Mouse (Mus musculus): ENCODE data around the gene Txlnb.

The Txlnb gene

GRCm38 (mm10) chr10:17827391-17827790 lies 31.4 kb downstream of the Txlnb start:
- peak; percentile 2 to 8 for DNase-seq

- DNase-seq: no peak
These were observed 33.2 kb downstream of the Txlnb start for GRCm38 (mm10) chr10:17829205-17829604.

- DNase-seq: no peak
These were observed 35.0 kb downstream of the Txlnb start for GRCm38 (mm10) chr10:17831041-17831440.

GRCm38 (mm10) chr10:17835031-17835430 lies 39.0 kb downstream of the Txlnb start:
- no peak for DNase-seq

GRCm38 (mm10) chr10:17836275-17836674 lies 40.2 kb downstream of the Txlnb start:
- no peak for DNase-seq

DNA sequence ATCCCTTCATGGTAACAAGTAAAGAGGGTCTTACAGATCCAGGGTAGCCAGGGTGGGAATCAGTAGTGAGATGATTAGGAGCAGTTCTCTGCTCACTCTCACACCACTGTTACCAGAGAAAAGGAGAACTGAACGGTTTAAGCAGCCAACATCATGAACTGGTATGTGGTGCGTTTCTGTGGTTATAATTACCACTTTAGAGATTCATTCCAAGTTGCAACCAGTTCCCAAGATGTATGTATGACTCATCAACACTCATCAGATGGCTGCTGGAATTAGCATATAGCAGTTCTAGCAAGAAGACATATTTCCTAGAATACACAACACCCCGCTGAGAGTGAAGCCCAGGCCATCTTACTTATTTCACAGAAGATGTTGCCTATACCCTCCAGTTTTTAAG lies 46.0 kb downstream of the Txlnb start:
- DNase-seq: no peak

DNA sequence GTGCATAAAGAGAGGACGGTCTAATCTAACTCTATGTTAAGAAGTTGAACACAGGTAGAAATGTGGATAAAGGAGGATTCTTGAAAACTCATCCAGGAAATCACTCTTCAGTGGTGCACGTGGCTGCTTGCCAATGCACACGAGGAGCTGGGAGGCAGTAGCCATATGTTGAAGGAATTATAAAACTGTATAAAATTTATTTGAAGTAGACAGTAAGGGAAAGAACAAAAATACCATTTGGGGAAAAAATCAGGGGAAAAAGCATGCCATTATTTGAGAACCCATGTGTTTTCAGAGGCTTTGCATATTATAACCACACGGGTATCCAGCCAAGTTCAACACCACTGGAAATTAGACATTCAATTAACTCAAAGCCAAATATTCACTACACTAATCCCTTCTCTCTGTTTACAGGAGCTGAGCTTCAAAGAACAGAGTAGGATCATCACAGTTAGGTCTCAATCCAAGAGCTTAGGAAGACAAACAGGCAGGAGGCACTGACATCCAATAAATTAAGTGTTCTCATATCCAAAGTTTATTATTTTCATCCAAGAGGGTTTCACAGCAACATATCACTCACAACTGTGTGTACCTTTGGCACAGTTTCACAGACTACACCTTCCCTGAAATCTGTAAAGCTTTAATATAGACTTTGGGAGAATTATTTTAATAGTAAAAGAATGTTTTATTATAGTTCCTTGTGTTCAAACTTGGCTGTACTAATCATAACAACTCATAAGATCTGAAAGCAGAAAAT lies 48.9 kb downstream of the Txlnb start:
- DNase-seq: peak; percentile 36 to 44

- no peak for DNase-seq
These were observed 61.7 kb downstream of the Txlnb start for GRCm38 (mm10) chr10:17857647-17858261.

- DNase-seq: no peak
These were observed 64.9 kb downstream of the Txlnb start for GRCm38 (mm10) chr10:17860701-17861480.

DNA sequence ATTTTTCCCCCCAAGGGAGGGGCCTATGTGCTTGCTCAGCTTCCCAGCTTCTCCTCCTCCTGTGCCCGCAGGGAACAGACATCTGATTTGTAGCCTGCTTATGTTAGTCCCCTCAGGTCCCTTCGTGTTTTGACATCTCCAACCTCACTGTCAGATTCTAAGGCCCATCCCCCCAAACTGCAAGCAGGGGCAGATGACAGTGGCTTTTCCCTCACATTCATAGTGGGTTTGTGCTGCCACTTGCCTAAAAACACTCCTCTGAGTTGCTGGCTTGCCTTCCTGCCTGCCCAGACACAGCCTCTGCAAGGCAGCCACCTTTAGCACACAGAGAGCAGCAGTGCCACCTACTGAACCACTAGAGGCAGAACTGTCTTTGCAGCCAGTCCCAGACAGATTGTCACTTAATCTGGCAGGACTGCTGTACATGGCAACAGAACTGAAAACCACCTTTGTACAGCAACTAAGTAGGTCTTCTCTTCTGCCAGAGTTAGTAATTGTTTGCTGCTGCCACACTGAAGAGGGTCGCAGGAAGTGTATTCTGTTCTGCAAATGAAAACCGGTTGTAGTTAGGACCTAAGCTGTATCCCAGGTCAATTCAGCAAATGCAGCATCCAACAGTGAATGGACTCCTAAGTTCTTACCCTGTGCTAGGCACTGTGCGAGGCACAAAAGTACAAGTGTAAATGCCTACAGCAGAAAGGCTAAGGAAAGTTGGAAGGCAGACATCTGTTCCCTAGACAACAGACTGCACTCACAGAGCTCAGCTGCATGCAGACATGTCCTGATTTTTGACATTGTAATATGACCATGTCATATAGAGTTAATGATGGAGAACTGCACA lies 74.0 kb downstream of the Txlnb start:
- peak; percentile 76 to 78 for DNase-seq

DNA sequence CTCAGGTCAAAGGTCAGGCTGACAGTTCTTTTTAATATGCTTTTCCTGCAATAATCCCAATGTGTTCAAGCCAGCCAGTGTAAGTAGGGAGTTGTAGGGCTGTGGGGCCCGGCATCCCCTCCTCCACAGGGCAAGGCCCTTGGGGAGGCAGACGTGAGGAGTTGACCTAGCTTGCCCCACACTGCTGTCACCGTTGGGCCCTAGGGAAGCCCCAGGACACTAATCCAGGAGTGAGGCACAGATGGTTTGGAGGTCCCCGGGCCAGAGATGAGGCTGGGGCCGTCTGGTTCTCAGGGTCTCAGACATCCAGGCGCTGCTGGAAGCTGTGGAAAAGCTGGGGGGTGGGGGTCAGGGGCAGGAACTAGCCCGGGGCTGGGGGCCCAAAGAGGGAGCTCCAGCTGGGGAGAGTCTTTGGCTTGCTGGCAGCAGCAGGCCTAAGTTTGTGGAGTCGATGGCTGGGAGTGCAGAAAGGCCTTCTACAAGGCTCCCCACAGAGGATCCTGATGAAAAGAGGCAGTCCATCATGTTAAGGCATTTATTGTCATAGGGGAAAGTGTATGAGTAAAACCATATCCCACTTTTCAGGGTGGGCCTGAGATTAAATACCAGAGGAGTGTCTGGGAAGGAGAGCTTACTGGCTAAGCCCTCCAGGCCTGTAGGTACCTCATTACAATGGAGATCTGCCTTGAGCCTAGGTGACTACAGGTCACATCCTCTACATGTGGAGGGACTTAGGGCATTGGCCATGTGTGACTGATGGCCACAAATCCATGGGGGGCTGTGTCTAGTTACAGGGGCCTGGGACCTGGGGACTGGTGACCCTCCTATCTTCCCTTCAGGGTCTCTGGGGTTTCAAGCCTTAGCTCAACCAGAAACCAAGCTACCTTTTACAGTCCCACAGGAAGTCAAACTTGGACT lies 82.2 kb downstream of the Txlnb start:
- no peak for DNase-seq

DNA sequence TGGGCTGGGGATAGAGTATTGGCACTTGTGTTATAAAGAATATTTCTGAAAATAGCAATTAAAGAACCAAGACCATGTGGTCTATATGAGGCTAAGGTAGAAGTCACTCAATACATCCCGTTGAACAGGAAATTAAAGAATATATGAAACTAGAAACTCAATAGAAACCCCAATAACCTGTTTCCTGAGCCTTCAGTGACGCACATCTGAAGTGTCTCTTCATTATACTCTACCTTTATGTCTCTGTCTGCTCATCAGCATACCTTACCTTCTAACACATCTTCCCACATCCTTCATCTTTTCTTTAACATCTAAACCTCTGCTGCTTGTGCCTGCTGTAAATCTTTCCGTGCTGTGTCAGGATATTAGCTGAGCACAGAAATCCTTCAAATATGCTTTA lies 84.0 kb downstream of the Txlnb start:
- DNase-seq: no peak

DNA sequence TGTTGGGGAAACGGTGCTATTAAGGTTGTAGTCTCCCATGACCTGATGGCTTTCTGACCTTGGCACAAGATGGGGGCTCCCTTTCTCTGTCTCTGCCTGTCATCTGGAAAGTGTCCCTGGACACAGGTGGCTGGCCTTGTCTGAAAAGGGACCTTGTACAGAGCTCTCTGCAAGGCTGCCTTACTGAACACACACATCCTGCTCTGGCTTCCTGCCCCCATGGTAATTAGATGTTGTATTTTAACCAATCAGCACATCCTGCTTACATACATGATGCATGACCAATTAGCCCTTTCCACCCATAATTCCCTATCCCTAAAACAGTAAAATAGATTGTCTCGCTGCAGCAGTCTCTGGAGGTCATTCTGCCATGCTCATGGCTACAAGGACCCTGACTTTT lies 84.7 kb downstream of the Txlnb start:
- DNase-seq: no peak

All from cerebellum, postnatal 14 days (tissue).